Mouse (Mus musculus) ES-Bruce4 (cell line): ENCODE results near the gene Plcd3.

Source experiments
- CTCF ChIP-seq: IDR thresholded peaks from one replicate; pipeline ENCODE4 v1.8.1; 2011; ENCODE audit warnings: low read depth, low read length
- EP300 ChIP-seq: IDR thresholded peaks from 2 replicates; pipeline ENCODE4 v1.6.1; 2011; ENCODE audit warnings: low read depth, low read length; ENCODE audit not compliant: insufficient read depth
- POLR2A ChIP-seq: IDR thresholded peaks from one replicate; pipeline ENCODE4 v1.8.1; 2011; ENCODE audit warnings: low read length; ENCODE audit not compliant: insufficient read depth

DNA sequence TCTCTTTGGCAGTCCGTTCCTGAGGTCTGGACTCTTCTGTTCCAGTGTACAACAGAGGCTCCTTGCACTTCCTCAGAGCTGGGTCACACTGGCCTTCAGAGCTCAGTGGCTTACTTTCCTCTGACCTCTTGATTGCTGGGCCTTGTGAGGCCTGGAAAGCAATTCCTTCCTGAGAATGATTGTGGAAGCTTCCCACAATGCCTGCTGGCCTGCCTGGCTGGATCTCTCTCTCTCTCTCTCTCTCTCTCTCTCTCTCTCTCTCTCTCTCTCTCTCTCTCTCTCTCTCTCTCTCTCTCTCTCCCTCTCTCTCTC is 40.4 kb upstream of the Plcd3 start:
- no peak for TF ChIP-seq CTCF
- no peak for TF ChIP-seq POLR2A
- no peak for TF ChIP-seq EP300
